Comparison of ENCODE assay signal across 8 mouse cellular contexts in genomic region chr13:35967690-35968089, GRCm38 (mm10). TPM values are rescaled to one million over a fixed set of nuclear protein-coding genes. Genes with fewer than 3 reads are reported as not detected.
DNase-seq lines count a peak whose midpoint lies in the region; ATAC-seq and TF ChIP-seq lines count a peak whose summit lies in the region.

No protein-coding gene starts in this region.

- H3K9me3 ChIP-seq in hindbrain, embryonic 10.5 days: no peaks in the 10 kb centered on the region
- H3K9me3 ChIP-seq in midbrain, embryonic 10.5 days (replicated peaks): no peaks in the 10 kb centered on the region

- H3K9ac ChIP-seq in heart, adult 2 months (ENCODE audit: low read depth, low read length): no peak overlapping the region

- 24% methylated on average over 15 of the region's 15 CpGs for WGBS in heart, adult 2 months
- under 1% methylated on average over 15 of the region's 15 CpGs for WGBS in hindbrain, embryonic 10.5 days
- 3% methylated on average over 14 of the region's 15 CpGs for WGBS in midbrain, embryonic 10.5 days

- TF ChIP-seq EP300 in heart, adult 2 months (IDR thresholded peaks at IDR 0.05; ENCODE audit: insufficient read depth, low read depth, low read length): no peak

- TF ChIP-seq CTCF in heart, adult 2 months (IDR thresholded peaks at IDR 0.05): no peak
- TF ChIP-seq CTCF in bone marrow macrophage, adult 2 months (IDR thresholded peaks at IDR 0.05; ENCODE audit: low read depth, low read length): no peak

- no peak for TF ChIP-seq POLR2A in heart, adult 2 months (IDR thresholded peaks at IDR 0.05; ENCODE audit: insufficient read depth, low read depth, low read length)
- no peak for TF ChIP-seq POLR2A in bone marrow macrophage, adult 2 months (IDR thresholded peaks at IDR 0.05; ENCODE audit: borderline replicate concordance, low read depth, low read length)

- H3K4me3 ChIP-seq in heart, adult 2 months: peak overlapping the region; percentile 60
- peak overlapping the region; percentile 62; the same call in 1 of the 2 replicates for H3K4me3 ChIP-seq in bone marrow macrophage, adult 2 months (ENCODE audit: insufficient read depth, low read length)
- peak overlapping the region; percentile 76 for H3K4me3 ChIP-seq in hindbrain, embryonic 10.5 days
- H3K4me3 ChIP-seq in midbrain, embryonic 10.5 days: peak overlapping the region; percentile 76

- H3K36me3 ChIP-seq in heart, adult 2 months (ENCODE audit: control insufficient read depth, insufficient read depth, low read length): no peaks in the 10 kb centered on the region
- H3K36me3 ChIP-seq in hindbrain, embryonic 10.5 days: no peaks in the 10 kb centered on the region
- H3K36me3 ChIP-seq in midbrain, embryonic 10.5 days: no peaks in the 10 kb centered on the region

- no peak for DNase-seq in heart, adult 2 months
- no peak for DNase-seq in heart, postnatal 36 days
- DNase-seq in hindbrain, embryonic 10.5 days (ENCODE audit: low spot score): peak; percentile 44
- DNase-seq in midbrain, embryonic 10.5 days (ENCODE audit: low spot score): peak; percentile 48
- no peak for DNase-seq in cerebellum, adult 11 months
- DNase-seq in adrenal gland, adult (ENCODE audit: inconsistent age in 2 of 2, low spot score in 1 of 2): no peak

- no peak overlapping the region for H3K27ac ChIP-seq in heart, adult 2 months
- no peak overlapping the region for H3K27ac ChIP-seq in bone marrow macrophage, adult 2 months (ENCODE audit: insufficient read depth, low read depth, low read length)
- H3K27ac ChIP-seq in hindbrain, embryonic 10.5 days: peak overlapping the region; percentile 67
- H3K27ac ChIP-seq in midbrain, embryonic 10.5 days (replicated peaks): peak overlapping the region; percentile 74

- no peak for ATAC-seq in frontal cortex, adult (ENCODE audit: low TSS enrichment)

- H3K4me1 ChIP-seq in heart, adult 2 months (ENCODE audit: control insufficient read depth, insufficient read depth, low read length): no peaks in the 10 kb centered on the region; the same call in 1 of the 2 replicates
- no peaks in the 10 kb centered on the region for H3K4me1 ChIP-seq in bone marrow macrophage, adult 2 months (ENCODE audit: control insufficient read depth, insufficient read depth, low read length)
- peaks cover 24% of the 10 kb centered on the region for H3K4me1 ChIP-seq in hindbrain, embryonic 10.5 days (replicated peaks)
- peaks cover 25% of the 10 kb centered on the region for H3K4me1 ChIP-seq in midbrain, embryonic 10.5 days

- H3K27me3 ChIP-seq in heart, adult 2 months (ENCODE audit: control insufficient read depth, insufficient read depth, low read length): peaks cover 2% of the 10 kb centered on the region; the same call in 1 of the 2 replicates
- H3K27me3 ChIP-seq in hindbrain, embryonic 10.5 days (ENCODE audit: insufficient read depth, poor library complexity, severe bottlenecking): peaks cover 40% of the 10 kb centered on the region
- peaks cover 46% of the 10 kb centered on the region for H3K27me3 ChIP-seq in midbrain, embryonic 10.5 days (ENCODE audit: low read depth, poor library complexity, severe bottlenecking)

- H3K79me2 ChIP-seq in heart, adult 2 months (replicated peaks; ENCODE audit: control insufficient read depth, insufficient read depth, low read length): no peaks in the 10 kb centered on the region

- intact Hi-C loops in heart, adult 2 months (cut with DNase I): no loop called here
- intact Hi-C loops in heart, postnatal 36 days (cut with DNase I): no loop called here

RNA-seq across cellular contexts. Expression of gene Ppp1r3g, which starts 9.1 kb away (rescaled TPM):
- total RNA-seq in heart, adult 2 months (2021): 1 to 10 TPM in 1 of 2 experiments, under 1 TPM in 1; 0.25 to 1.2 TPM
- 0.06 and 0.14 TPM in 2 replicates for polyA plus RNA-seq in heart, adult 2 months (2012; rRNA removed)
- total RNA-seq in heart, postnatal 36 days (2021): under 1 TPM; 0.35 to 0.78 TPM
- not detected in 2 replicates for polyA plus RNA-seq in bone marrow macrophage, adult 2 months (2012; ENCODE audit: insufficient read depth, insufficient read length, missing spikeins)
- 1.7 and 2.7 TPM in 2 replicates for polyA plus RNA-seq in hindbrain, embryonic 10.5 days (2016; fragmentation: Nextera tagmentation; extraction: Ambion mirVana)
- 3.3 and 3.7 TPM in 2 replicates for polyA plus RNA-seq in midbrain, embryonic 10.5 days (2016; fragmentation: Nextera tagmentation; extraction: Ambion mirVana)

Comparison
In these comparisons a context has a peak if more than half of its experiments do, and no peak if none do; other contexts are left out.
1. DNase-seq: peak in hindbrain, embryonic 10.5 days (single experiment) and midbrain, embryonic 10.5 days (single experiment); none in heart, adult 2 months (0 of 2), heart, postnatal 36 days (0 of 2), cerebellum, adult 11 months (single experiment) and adrenal gland, adult (0 of 2).
2. H3K27ac ChIP-seq: peak in hindbrain, embryonic 10.5 days (single experiment) and midbrain, embryonic 10.5 days (single experiment); none in heart, adult 2 months (single experiment) and bone marrow macrophage, adult 2 months (single experiment).
3. Peak in every context shown above with its lines, with median percentiles within 50 percentile points of each other: H3K4me3 ChIP-seq.